Mouse (Mus musculus) thymus, postnatal 36 days (tissue): ENCODE results near the gene Dst.
"Not testable (repeated sequence)": the region's sequence is repeated elsewhere in the genome, so short reads cannot be mapped to it uniquely, and the experiment has no call there.

Source experiments
- DNase-seq, 2 experiments: peaks; one replicate each; pipeline ENCODE4 v3.0.0; 2022; ENCODE audit warnings: mixed read lengths in 2 of 2

The Dst gene

GRCm38 (mm10) chr1:34030330-34031021, 122.5 kb downstream of the Dst start:
- DNase-seq: no peak

DNA sequence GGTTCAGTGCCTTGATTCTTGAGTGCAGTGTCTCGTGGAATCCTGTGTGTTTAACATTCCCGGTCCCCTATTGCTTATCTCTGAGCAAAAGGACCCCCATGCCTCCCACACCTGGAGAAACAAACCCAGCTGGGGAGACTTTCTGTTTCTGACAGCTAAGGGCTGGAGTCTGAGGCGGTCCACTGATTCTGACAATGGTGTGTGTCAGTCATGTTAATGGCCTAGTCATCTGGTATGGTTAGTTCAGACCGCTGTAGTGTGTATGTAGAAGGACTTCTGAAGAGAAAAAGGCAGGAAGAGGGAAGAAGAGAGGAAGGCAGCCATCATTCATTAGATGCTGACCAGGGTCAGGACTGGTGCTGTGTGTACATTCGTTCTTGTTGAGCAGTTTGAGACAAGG, 125.0 kb downstream of the Dst start:
- DNase-seq: no peak

DNA sequence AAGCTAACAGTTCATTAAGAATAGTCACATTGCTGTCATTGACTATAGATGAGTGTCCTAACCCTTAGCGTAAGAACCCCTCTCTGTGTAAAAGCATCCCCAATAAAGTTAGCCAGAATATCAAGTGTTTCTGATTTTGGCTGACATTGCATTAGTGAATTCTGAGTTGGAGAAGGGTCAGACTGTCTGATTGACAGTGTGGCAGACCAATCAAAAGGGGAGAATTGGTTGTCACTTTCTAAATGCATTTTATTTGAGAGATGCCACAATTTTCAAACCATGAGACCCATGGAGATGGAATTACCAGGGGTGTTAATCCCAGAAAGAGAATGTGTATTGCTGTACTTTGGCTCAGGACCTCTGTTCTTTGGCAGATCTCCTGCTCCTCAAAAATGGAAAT, 125.5 kb downstream of the Dst start:
- no peak for DNase-seq

GRCm38 (mm10) chr1:34033958-34034357, 125.9 kb downstream of the Dst start:
- DNase-seq: no peak

DNA sequence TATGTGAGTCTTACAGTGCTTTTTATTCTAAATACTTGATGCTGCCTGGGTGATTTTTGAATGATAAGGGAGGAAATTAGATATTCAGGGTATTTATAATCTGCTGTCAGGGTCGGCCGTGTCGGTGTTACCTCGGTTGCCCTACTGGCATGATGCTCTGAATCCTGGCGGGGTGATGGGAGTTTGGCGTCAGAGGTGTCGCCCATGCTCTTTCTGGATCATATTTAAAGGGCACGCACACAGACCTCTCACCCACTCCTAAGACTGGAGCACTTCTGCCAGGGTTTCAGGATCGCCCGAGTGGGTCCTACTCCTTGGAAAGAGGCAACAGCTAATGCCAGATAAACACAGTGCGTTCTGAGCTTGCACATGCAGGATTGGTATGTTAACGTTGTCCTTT, 128.1 kb downstream of the Dst start:
- no peak for DNase-seq

- DNase-seq: no peak
Measured at GRCm38 (mm10) chr1:34038571-34038970, 130.5 kb downstream of the Dst start.

- DNase-seq: no peak
Measured at GRCm38 (mm10) chr1:34040049-34040448, 132.0 kb downstream of the Dst start.

- DNase-seq: no peak
Measured at GRCm38 (mm10) chr1:34040901-34041721, 133.1 kb downstream of the Dst start.

- DNase-seq: no peak
Measured at GRCm38 (mm10) chr1:34042299-34042698, 134.3 kb downstream of the Dst start.

- DNase-seq: no peak
Measured at GRCm38 (mm10) chr1:34043327-34043726, 135.3 kb downstream of the Dst start.

GRCm38 (mm10) chr1:34043836-34044550, 136.0 kb downstream of the Dst start:
- DNase-seq: no peak

- DNase-seq: no peak
Measured at GRCm38 (mm10) chr1:34044675-34045074, 136.7 kb downstream of the Dst start.

DNA sequence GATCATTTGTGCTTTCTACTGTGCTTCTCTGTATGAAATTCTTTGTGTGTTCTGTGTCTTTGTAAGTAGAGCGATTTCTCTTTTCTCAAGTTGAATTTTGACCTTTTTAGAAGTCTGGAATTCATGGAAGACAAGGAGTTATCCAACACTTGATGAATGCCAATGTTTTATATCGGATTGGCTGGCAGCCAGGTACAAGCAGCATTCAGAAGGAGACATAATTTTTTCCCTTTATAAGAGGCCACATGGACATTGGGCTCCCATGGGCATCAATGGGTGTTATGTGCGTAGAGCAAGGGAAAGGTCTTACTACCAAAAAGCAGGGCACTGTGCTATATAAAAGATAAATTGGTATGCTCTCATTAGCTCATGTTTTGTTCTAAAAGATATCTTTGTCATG, 139.3 kb downstream of the Dst start:
- no peak for DNase-seq

- DNase-seq: no peak
Measured at GRCm38 (mm10) chr1:34051251-34051650, 143.2 kb downstream of the Dst start.

GRCm38 (mm10) chr1:34052422-34052821, 144.4 kb downstream of the Dst start:
- DNase-seq: no peak

DNA sequence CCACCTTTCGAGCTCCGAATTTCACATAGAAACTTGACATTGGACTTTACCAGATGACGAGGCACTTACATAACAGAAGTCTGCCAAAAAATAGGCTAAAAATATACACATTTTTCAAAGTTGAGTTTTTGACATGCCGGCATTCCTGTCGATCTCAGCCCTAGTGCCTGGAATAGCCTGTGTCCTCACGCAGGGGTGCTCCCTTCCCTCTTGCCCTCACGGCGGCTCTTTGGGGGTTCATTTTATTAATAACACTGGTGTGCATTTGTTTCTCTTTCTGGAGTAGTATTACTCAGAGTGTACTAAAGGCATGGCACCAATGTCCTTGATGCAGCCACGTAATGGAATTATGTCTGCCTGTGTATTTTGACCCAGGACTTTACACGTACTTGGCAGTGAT, 146.9 kb downstream of the Dst start:
- no peak for DNase-seq

DNA sequence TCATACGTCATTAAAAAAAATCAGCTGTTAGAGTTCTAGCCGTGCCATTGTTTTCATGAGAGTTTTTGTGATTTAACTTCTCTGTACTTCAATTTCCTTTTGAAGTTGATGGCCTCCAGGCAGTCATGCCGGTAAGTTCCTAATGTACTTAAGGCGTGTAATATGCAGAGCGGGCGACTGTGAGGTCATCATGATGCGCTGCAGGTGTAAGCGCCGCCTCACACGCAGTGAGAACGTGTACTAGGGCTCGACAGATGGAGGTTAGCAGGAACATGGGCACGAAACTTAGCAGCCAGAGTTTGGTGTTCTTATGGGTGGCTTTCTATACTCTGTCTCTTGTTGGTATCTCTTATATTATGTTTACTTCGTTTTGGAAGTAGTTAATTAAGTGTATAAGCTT, 148.6 kb downstream of the Dst start:
- no peak for DNase-seq

DNA sequence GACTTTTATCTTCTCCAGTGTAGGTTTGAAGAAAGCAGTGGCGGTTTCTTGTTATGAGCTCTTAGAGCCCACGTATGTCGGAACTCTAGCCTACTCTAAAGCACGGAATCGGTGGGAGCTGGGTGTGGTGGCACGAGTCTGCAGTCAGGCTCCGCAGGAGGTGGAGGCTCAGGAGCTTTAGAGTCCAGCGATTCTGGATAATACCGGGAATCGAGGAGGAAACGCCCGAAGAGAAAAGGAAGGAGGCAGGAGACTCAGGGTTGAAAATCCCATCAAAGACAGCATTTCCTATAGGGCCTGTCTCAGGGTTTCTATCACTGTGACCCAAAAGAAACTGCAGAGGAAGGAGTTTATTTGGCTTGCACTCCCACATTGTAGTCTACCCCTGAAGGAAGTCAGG, 151.2 kb downstream of the Dst start:
- no peak for DNase-seq

DNA sequence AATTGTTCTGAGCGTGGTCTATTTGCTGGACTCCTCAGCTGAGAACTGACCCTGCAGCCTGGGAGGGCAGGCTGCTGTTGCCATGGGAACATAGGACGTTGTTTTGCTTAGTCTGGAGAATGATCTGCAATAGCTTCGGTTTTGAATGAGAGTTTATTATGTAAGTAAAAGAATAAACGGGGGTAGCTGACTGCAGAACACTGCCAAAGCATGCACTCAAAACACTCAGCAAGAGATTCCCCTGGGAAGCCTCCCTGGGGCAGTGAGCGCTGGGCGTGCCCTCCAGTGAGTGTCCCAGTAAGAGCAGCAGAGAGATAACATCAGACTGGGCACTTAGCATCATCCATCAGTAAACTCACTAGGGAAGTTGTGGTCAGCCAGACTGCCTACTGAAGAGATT, 152.4 kb downstream of the Dst start:
- DNase-seq: no peak

DNA sequence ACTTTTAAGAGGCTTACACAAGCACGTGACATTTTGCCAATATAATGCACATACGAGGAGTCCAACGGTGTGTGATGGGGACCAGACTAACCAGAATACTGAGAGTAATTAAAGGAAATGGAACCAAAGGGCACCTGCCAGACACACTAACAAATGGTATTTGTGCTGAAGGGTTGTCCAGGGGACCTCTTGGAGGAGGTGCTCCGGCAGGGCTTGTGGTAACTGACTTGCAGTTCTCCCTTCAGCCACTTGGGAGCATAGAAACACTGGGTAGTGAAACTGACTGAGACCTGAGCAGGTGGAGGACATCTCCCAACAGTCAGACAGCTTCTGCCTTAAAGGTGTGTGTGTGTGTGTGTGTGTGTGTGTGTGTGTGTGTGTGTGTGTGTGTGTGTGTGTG, 153.1 kb downstream of the Dst start:
- peak; percentile 59 to 61 for DNase-seq

DNA sequence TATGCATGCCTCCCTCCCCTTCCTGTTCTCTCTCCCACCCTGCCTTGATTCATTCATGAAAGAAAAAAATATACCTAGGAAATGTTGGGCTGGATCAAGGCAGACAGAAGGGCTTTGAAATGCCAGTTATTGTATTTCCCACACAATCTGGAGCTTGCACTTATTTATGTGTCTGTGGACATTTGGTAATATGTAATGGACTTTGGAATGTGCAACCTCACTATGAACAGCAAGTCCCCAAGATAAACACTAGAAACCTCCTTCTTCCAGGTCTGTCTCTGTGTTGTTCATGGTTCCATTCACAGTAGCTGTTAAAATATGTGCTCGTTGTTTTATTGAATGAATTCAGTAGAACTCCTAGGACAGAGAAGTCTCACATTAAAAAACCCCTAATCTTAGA, 153.8 kb downstream of the Dst start:
- DNase-seq: no peak

GRCm38 (mm10) chr1:34063943-34064342, 155.9 kb downstream of the Dst start:
- DNase-seq: no peak

DNA sequence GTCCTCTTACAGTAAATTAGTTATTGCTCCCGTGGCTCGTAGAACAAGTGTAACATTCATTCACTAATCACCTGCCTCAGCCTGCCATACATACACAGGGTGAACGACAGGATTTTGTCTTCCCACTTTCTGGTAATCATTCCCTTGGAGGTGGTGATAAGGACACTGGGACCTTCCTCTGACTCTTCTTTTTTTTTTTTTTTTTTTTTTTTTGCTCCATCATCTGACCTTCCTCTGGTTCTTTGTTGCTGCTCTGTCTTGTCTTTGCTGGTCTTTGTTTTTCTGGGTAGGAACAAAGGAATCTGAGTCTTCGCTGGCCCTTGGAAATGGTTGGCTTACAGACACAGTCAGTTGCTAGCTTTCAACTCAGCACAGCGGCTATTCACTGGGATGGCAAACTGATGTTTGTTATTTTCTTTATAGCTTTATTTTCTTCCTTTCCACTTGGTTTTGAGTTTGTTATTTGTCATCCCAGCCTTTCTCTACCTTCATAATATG, 157.6 kb downstream of the Dst start:
- no peak for DNase-seq

GRCm38 (mm10) chr1:34066401-34066800, 158.4 kb downstream of the Dst start:
- not testable (repeated sequence) for DNase-seq
